Mouse (Mus musculus) C2C12 (cell line): ENCODE results near the gene Ptprcap. TPM values are rescaled to one million over a fixed set of nuclear protein-coding genes. Genes with fewer than 3 reads are reported as not detected.
"Not testable (repeated sequence)": the region's sequence is repeated elsewhere in the genome, so short reads cannot be mapped to it uniquely, and the experiment has no call there.

Source experiments
- H3K27me3 ChIP-seq: one replicate; pipeline ENCODE4 v1.6.1; 2011; ENCODE audit not compliant: control insufficient read depth, insufficient read depth, insufficient read length
- H3K36me3 ChIP-seq: one replicate; pipeline ENCODE4 v1.6.1; 2011; ENCODE audit not compliant: control insufficient read depth, insufficient read depth
- H3K4me3 ChIP-seq: one replicate; pipeline ENCODE4 v1.5.1; 2011; ENCODE audit warnings: mild to moderate bottlenecking, control low read depth; ENCODE audit not compliant: poor library complexity, insufficient read depth, severe bottlenecking
- H3K79me2 ChIP-seq: one replicate; pipeline ENCODE4 v1.6.1; 2011; ENCODE audit not compliant: control insufficient read depth, insufficient read depth
- H3K79me3 ChIP-seq: one replicate; pipeline ENCODE4 v1.6.1; 2011; ENCODE audit warnings: low read depth, control low read depth
- H3ac ChIP-seq: one replicate; pipeline ENCODE3; 2011; ENCODE audit warnings: low read depth; ENCODE audit not compliant: control insufficient read depth, insufficient read length
- CEBPB ChIP-seq: IDR thresholded peaks from one replicate; pipeline ENCODE4 v1.6.1; 2011; ENCODE audit warnings: low read depth, mild to moderate bottlenecking, control low read depth, moderate library complexity
- CTCF ChIP-seq: IDR thresholded peaks from one replicate; pipeline ENCODE4 v1.5.1; 2011; ENCODE audit not compliant: control insufficient read depth, insufficient read depth, insufficient read length
- FOSL1 ChIP-seq: IDR thresholded peaks from one replicate; pipeline ENCODE4 v1.8.0; 2011; ENCODE audit warnings: mild to moderate bottlenecking, low read length; ENCODE audit not compliant: poor library complexity, insufficient read depth, severe bottlenecking
- MAX ChIP-seq: IDR thresholded peaks from one replicate; pipeline ENCODE4 v1.6.1; 2011; ENCODE audit warnings: mild to moderate bottlenecking, control low read depth
- MYOD1 ChIP-seq: IDR thresholded peaks from one replicate; pipeline ENCODE4 v1.6.1; 2011; ENCODE audit warnings: low read depth; ENCODE audit not compliant: control insufficient read depth, insufficient read length
- MYOG ChIP-seq: IDR thresholded peaks from one replicate; pipeline ENCODE4 v1.6.1; 2011; ENCODE audit not compliant: control insufficient read depth, insufficient read length; ENCODE audit errors: extremely low read depth
- USF1 ChIP-seq: IDR thresholded peaks from one replicate; pipeline ENCODE4 v1.6.1; 2011; ENCODE audit warnings: low read depth, mild to moderate bottlenecking, control low read depth, moderate library complexity
- polyA plus RNA-seq: library from polyadenylated mRNA; unstranded; fragments of >200 nt; fragmentation: generic; extraction: Trizol; gene quantifications from one replicate; pipeline ENCODE4 v1.2.1, GENCODE M21; 2012; ENCODE audit warnings: missing spikeins

The Ptprcap gene
- polyA plus RNA-seq, 1 experiment, result 5.8 TPM

DNA sequence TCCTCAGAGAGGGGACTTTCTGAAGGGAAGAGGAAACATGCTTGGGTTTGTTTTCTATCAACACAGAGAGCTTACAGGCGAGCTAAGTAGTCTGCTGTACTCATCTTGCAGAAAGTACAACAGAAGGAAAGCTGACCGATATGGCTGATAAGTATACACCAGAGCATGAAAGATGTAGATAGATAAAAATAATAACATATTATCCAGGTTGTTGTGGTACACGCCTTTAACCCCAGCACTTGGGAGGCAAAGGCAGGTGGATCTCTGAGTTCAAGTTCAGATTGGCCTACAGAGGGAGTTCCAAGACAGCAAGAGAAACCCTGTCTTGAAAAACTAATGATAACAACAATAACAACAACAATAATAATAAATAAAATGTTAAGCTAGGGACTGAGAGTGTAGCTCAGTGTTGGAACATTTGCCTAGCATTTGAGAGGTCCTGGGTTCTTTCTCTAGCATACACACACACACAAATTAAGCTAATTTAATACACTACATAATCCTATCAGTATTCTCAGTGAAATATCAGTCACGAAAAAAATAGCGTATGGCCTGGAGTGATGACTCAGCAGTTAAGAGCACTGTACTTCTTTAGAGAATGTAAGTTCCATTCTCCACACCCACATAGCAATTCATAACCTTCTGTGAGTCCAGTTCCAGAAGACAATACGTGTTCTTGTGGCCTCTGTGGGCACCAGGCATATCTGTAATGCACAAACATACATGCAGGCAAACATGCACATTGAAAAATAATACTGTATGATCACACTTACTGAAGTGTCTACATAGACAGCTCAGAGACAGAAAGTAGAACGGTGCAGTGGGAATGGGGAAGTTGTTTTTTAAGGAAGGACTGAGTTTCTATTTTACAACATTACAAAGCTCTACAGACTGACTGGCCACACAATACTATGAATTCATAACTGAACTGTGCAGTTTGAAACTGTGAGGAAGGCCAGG, 30.7 kb upstream of the Ptprcap start:
- Histone ChIP-seq H3K79me3 (peaks cover 15% of the 10 kb centered on the region), H3ac (no peak overlapping the region), H3K27me3 (no peaks in the 10 kb centered on the region), H3K4me3 (no peak overlapping the region), H3K36me3 (peaks cover 5% of the 10 kb centered on the region), H3K79me2 (peaks cover 50% of the 10 kb centered on the region)
- TF ChIP-seq MAX (no peak), MYOG (no peak), MYOD1 (no peak), USF1 (no peak), CEBPB (no peak), CTCF (no peak), FOSL1 (no peak)

- H3ac ChIP-seq, result no peak overlapping the region
- peaks cover 16% of the 10 kb centered on the region for H3K79me3 ChIP-seq
- H3K27me3 ChIP-seq, result no peaks in the 10 kb centered on the region
- H3K79me2 ChIP-seq, result peaks cover 35% of the 10 kb centered on the region
- TF ChIP-seq MYOD1 (no peak), CTCF (no peak), MYOG (no peak), USF1 (no peak), FOSL1 (no peak), CEBPB (no peak), MAX (no peak)
- no peak overlapping the region for H3K4me3 ChIP-seq
- peaks cover 10% of the 10 kb centered on the region for H3K36me3 ChIP-seq
Measured at GRCm38 (mm10) chr19:4124432-4124831, 29.0 kb upstream of the Ptprcap start.

DNA sequence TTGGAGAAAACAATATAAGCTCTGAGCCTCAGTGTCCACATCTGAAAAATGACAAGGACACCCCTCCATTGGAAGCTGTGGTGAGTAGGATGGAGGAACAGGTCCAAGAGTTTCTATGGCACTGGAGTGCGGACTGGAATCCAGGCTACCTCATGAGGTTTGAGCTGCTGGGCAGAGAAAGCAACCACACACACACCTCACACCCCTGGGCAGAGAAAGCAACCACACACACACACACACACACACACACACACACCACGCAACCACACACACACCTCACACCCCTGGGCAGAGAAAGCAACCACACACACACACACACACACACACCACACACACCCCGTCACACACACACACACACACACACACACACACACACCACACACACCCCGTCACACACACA, 28.1 kb upstream of the Ptprcap start:
- H3K79me3 ChIP-seq, result peaks cover 12% of the 10 kb centered on the region
- peaks cover 10% of the 10 kb centered on the region for H3K36me3 ChIP-seq
- H3ac ChIP-seq, result peak overlapping the region; percentile 60
- not testable (repeated sequence) for H3K4me3 ChIP-seq, H3K27me3 ChIP-seq
- H3K79me2 ChIP-seq, result peaks cover 27% of the 10 kb centered on the region

- TF ChIP-seq MYOG (no peak), USF1 (peak; percentile 97), FOSL1 (no peak), CTCF (peak; percentile 74)
- Histone ChIP-seq H3K27me3 (no peaks in the 10 kb centered on the region), H3K4me3 (peak within 1 kb of the TSS; percentile 87), H3ac (peak within 1 kb of the TSS; percentile 83), H3K79me3 (peaks cover 6% of the 10 kb centered on the region), H3K36me3 (peaks cover 10% of the 10 kb centered on the region), H3K79me2 (peaks cover 20% of the 10 kb centered on the region)
Measured at GRCm38 (mm10) chr19:4125741-4126696, 27.4 kb upstream of the Ptprcap start, which contains the start of gene Aip. TSS of gene Aip (minus strand) at chr19:4125858.

DNA sequence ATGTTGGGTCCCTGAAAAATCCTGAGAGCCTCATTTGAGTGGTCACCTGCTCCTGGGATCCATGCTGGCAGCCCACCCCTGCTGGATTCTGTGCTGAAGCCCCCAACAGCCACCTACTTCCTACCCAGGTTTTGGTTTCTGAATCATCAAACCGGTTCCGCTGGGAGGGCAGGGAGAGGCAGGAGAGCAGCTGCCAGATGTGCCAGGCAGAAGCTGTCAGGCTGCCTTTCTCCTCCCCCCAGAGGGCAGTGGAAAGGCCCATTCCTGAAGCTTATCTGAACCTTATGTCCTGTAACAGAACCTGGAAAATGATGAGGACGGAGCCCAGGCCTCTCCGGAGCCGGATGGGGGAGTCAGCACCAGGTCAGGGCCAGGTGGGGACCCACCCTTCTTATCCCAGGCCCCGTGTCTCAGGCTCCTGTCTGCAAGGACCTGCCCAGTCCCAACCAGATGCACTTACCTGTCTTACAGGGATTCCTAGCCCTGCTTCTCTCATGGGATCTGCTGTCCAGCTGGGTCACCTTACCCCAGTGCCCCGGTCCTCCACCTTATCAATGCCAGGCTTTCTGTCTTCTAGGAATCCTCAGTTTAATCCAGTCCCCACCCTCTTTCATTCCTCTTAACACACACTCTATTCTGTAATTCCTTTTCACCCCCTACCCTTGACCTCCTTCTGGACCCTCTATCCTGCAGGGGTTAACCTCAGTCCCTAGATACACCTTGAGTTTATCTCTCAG, 26.5 kb upstream of the Ptprcap start:
- Histone ChIP-seq H3ac (peak overlapping the region; percentile 83), H3K4me3 (peak overlapping the region; percentile 87), H3K36me3 (peaks cover 10% of the 10 kb centered on the region), H3K79me2 (peaks cover 18% of the 10 kb centered on the region), H3K79me3 (peaks cover 6% of the 10 kb centered on the region), H3K27me3 (no peaks in the 10 kb centered on the region)
- TF ChIP-seq MYOD1 (no peak), MAX (no peak), MYOG (no peak), CTCF (no peak), CEBPB (no peak)
